ENCODE assay signal across 8 mouse cellular contexts in the genomic region with DNA sequence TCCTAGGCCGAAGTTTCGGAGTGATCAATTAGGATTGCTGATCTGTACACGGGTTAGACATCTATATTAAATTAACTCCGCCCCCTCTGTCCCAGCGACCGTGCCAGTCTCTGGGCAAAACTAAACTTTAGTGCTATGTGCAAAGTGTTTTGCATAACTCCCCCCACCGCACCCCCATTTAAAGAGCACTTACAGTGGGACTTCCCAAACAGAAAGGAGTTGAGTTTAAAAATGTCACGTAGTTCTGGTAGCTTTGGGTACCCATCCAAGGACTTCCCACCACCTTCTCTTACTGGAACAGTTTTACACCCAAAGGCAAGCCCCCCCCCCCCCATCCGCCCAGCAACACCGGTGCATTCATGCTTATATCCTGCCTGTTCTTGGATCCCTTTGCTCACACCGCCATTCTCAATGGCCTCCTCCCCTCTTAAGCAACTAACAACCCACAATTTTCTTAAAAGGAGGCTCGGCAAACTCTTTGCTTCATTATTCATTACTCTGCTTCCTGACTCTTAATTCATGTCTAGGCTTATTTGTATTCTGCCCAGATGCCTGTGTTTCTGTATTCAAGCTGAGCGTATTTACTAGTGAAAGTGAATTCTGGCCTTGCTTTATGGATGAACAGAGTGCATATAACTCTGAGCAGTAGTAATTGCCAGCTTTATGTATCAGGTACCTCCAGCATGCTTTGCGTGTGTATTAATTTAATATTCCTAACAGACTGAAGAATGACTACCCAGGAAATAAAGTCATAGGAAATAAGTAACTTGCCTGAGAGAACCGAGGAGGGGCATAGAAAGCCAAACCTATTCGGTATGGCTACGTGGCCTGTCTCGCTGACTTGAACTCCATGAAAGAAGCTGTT. TPM values are rescaled to one million over a fixed set of nuclear protein-coding genes. Genes with fewer than 3 reads are reported as not detected.
DNase-seq lines count a peak whose midpoint lies in the region; ATAC-seq and TF ChIP-seq lines count a peak whose summit lies in the region.

No protein-coding gene starts in this region.

- ATAC-seq in heart, postnatal 0 days (ENCODE audit: insufficient read depth, low read depth) = peak; percentile 66
- peak; percentile 59 for ATAC-seq in limb, embryonic 15.5 days (ENCODE audit: insufficient number of reproducible peaks, low FRiP score, low TSS enrichment, low read depth)
- no peak; the same call in none of the 2 replicates for ATAC-seq in neural tube, embryonic 13.5 days (ENCODE audit: low read depth)

- peak overlapping the region; percentile 70 for H3K4me3 ChIP-seq in layer of hippocampus, adult 2 months
- peak overlapping the region; percentile 68 for H3K4me3 ChIP-seq in bone marrow macrophage, adult 2 months (ENCODE audit: insufficient read depth, low read length)
- H3K4me3 ChIP-seq in heart, postnatal 0 days (ENCODE audit: low read depth, low read length) = peak overlapping the region; percentile 99
- peak overlapping the region; percentile 90 for H3K4me3 ChIP-seq in limb, embryonic 15.5 days
- peak overlapping the region; percentile 89 for H3K4me3 ChIP-seq in neural tube, embryonic 13.5 days

- H3K9ac ChIP-seq in heart, postnatal 0 days (replicated peaks; ENCODE audit: low read depth, low read length) = peak overlapping the region; percentile 69
- H3K9ac ChIP-seq in limb, embryonic 15.5 days = peak overlapping the region; percentile 44
- peak overlapping the region; percentile 99 for H3K9ac ChIP-seq in neural tube, embryonic 13.5 days

- no peaks in the 10 kb centered on the region for H3K27me3 ChIP-seq in heart, postnatal 0 days (ENCODE audit: control insufficient read depth, insufficient read depth, low read length)
- H3K27me3 ChIP-seq in limb, embryonic 15.5 days = no peaks in the 10 kb centered on the region
- no peaks in the 10 kb centered on the region for H3K27me3 ChIP-seq in neural tube, embryonic 13.5 days

- H3K27ac ChIP-seq in layer of hippocampus, adult 2 months = peak overlapping the region; percentile 100
- H3K27ac ChIP-seq in bone marrow macrophage, adult 2 months (ENCODE audit: insufficient read depth, low read depth, low read length) = peak overlapping the region; percentile 99
- peak overlapping the region; percentile 100 for H3K27ac ChIP-seq in heart, postnatal 0 days (ENCODE audit: low read depth)
- H3K27ac ChIP-seq in limb, embryonic 15.5 days = peak overlapping the region; percentile 100
- H3K27ac ChIP-seq in neural tube, embryonic 13.5 days (replicated peaks) = peak overlapping the region; percentile 100

- H3K36me3 ChIP-seq in heart, postnatal 0 days (replicated peaks; ENCODE audit: control insufficient read depth, insufficient read depth, low read length) = no peaks in the 10 kb centered on the region
- H3K36me3 ChIP-seq in limb, embryonic 15.5 days = no peaks in the 10 kb centered on the region
- no peaks in the 10 kb centered on the region for H3K36me3 ChIP-seq in neural tube, embryonic 13.5 days

- peak in 1 of 2 experiments; percentile 35 for DNase-seq in layer of hippocampus, adult 2 months (ENCODE audit: low spot score in 2 of 2)
- no peak for DNase-seq in layer of hippocampus, adult 8-10 months (ENCODE audit: low spot score in 2 of 2)
- peak; percentile 90 for DNase-seq in heart, postnatal 0 days (ENCODE audit: low spot score)
- DNase-seq in cerebellum, postnatal 36 days = no peak
- DNase-seq in embryo, embryonic 11 days = no peak

- TF ChIP-seq CTCF in layer of hippocampus, adult 2 months (conservative IDR thresholded peaks at IDR 0.05) = no peak
- no peak for TF ChIP-seq CTCF in bone marrow macrophage, adult 2 months (IDR thresholded peaks at IDR 0.05; ENCODE audit: low read depth, low read length)
- TF ChIP-seq CTCF in heart, postnatal 0 days (IDR thresholded peaks at IDR 0.05; ENCODE audit: low read depth) = no peak

- TF ChIP-seq POLR2A in bone marrow macrophage, adult 2 months (IDR thresholded peaks at IDR 0.05; ENCODE audit: borderline replicate concordance, low read depth, low read length) = no peak

- WGBS in heart, postnatal 0 days = 26% methylated on average over 18 of the region's 18 CpGs
- 25% methylated on average over 18 of the region's 18 CpGs for WGBS in limb, embryonic 15.5 days
- 27% methylated on average over 18 of the region's 18 CpGs for WGBS in neural tube, embryonic 13.5 days

- peak overlapping the region; percentile 69 for H3K4me2 ChIP-seq in heart, postnatal 0 days (ENCODE audit: low read depth, low read length)
- H3K4me2 ChIP-seq in limb, embryonic 15.5 days = peak overlapping the region; percentile 44
- peak overlapping the region; percentile 57 for H3K4me2 ChIP-seq in neural tube, embryonic 13.5 days

- 0 out of 2 replicates have a peak, but pooled peaks have one; percentile 38 for TF ChIP-seq EP300 in heart, postnatal 0 days (IDR thresholded peaks at IDR 0.05; ENCODE audit: low read depth)

- peaks cover 22% of the 10 kb centered on the region for H3K4me1 ChIP-seq in bone marrow macrophage, adult 2 months (ENCODE audit: control insufficient read depth, insufficient read depth, low read length)
- peaks cover 13% of the 10 kb centered on the region; the same call in 1 of the 2 replicates for H3K4me1 ChIP-seq in heart, postnatal 0 days (ENCODE audit: control insufficient read depth, insufficient read depth)
- H3K4me1 ChIP-seq in limb, embryonic 15.5 days = peaks cover 16% of the 10 kb centered on the region
- peaks cover 36% of the 10 kb centered on the region for H3K4me1 ChIP-seq in neural tube, embryonic 13.5 days (replicated peaks)

- no peaks in the 10 kb centered on the region for H3K9me3 ChIP-seq in heart, postnatal 0 days (replicated peaks; ENCODE audit: control insufficient read depth, low read length)
- no peaks in the 10 kb centered on the region for H3K9me3 ChIP-seq in limb, embryonic 15.5 days
- no peaks in the 10 kb centered on the region for H3K9me3 ChIP-seq in neural tube, embryonic 13.5 days

RNA-seq across cellular contexts. Expression of gene Slc39a10, which starts 38.4 kb away (rescaled TPM):
- 100 to 1,000 TPM in 1 of 2 experiments, 10 to 100 TPM in 1; 90.9 to 108 TPM for total RNA-seq in layer of hippocampus, adult 2 months (2021)
- total RNA-seq in layer of hippocampus, adult 8-10 months (2022) = 100 to 1,000 TPM in 2 of 4 experiments, 10 to 100 TPM in 2; 83.4 to 108 (median 97.0) TPM
- polyA plus RNA-seq in bone marrow macrophage, adult 2 months (2012; ENCODE audit: insufficient read depth, insufficient read length, missing spikeins) = 13.8 and 15.4 TPM in 2 replicates
- total RNA-seq in heart, postnatal 0 days (2014; rRNA removed; ENCODE audit: low replicate concordance) = 13.8 and 29.7 TPM in 2 replicates
- 8.4 and 8.7 TPM in 2 replicates for polyA plus RNA-seq in heart, postnatal 0 days (2015; fragmentation: Nextera tagmentation; extraction: Ambion mirVana)
- polyA plus RNA-seq in limb, embryonic 15.5 days (2015; fragmentation: Nextera tagmentation; extraction: Ambion mirVana) = 38.0 and 49.4 TPM in 2 replicates
- polyA plus RNA-seq in neural tube, embryonic 13.5 days (2015; fragmentation: Nextera tagmentation; extraction: Ambion mirVana) = 61.0 and 62.5 TPM in 2 replicates

Comparison
In these comparisons a context has a peak if more than half of its experiments do, and no peak if none do; other contexts are left out.
1. H3K9ac ChIP-seq: peak in every context shown above with its lines; median percentile 99 in neural tube, embryonic 13.5 days; 69 in heart, postnatal 0 days; 44 in limb, embryonic 15.5 days.